8 mouse cellular contexts compared by ENCODE assay signal in the genomic region with DNA sequence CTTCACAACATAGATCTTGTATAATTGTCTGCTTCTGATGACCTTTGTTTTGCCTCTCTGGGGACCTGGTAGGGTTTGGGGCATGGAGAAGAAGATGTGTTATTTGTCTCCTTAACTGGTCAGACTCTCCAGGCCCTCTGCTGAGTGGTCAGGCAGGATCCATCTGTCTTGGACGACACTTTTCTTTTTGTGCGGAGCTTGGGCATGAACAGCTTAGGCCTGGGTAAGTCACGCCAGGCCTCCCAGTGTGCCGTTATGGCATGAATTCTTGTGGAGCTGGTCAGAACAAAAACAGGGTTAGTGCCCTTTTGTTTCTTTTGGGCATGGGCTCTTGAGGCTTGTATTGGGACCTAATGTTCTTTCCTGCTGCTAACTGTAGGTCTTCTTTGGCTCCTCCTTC.
DNase-seq lines count a peak whose midpoint lies in the region; ATAC-seq and TF ChIP-seq lines count a peak whose summit lies in the region.

No protein-coding gene starts in this region.

- H3K4me1 ChIP-seq in intestine, embryonic 14.5 days (replicated peaks; ENCODE audit: control insufficient read depth, insufficient read depth, low read length): peaks cover 55% of the 10 kb centered on the region
- H3K4me1 ChIP-seq in intestine, postnatal 0 days (replicated peaks; ENCODE audit: control insufficient read depth, insufficient read depth, low read length): no peaks in the 10 kb centered on the region
- H3K4me1 ChIP-seq in hindbrain, embryonic 14.5 days (replicated peaks; ENCODE audit: control insufficient read depth, insufficient read depth, low read length): peaks cover 37% of the 10 kb centered on the region

- no peak for DNase-seq in intestine, embryonic 14.5 days (ENCODE audit: low spot score)
- DNase-seq in Muller cell, postnatal 12 days (ENCODE audit: inconsistent ontology term): peak; percentile 60
- peak; percentile 70 to 78 for DNase-seq in cerebellum, postnatal 10 days
- DNase-seq in hindbrain, embryonic 14.5 days (ENCODE audit: low spot score): no peak
- DNase-seq in thymus, postnatal 25 days: no peak

- H3K9ac ChIP-seq in intestine, embryonic 14.5 days (ENCODE audit: low read length): no peak overlapping the region
- H3K9ac ChIP-seq in intestine, postnatal 0 days (ENCODE audit: low read depth, low read length): no peak overlapping the region
- H3K9ac ChIP-seq in hindbrain, embryonic 14.5 days: no peak overlapping the region

- no peaks in the 10 kb centered on the region for H3K36me3 ChIP-seq in intestine, embryonic 14.5 days (ENCODE audit: control insufficient read depth, insufficient read depth, low read length)
- H3K36me3 ChIP-seq in intestine, postnatal 0 days (ENCODE audit: control insufficient read depth, insufficient read depth): no peaks in the 10 kb centered on the region
- 0 out of 2 replicates have a peak, but pooled peaks cover 3% of the 10 kb centered on the region for H3K36me3 ChIP-seq in hindbrain, embryonic 14.5 days (replicated peaks; ENCODE audit: control insufficient read depth, insufficient read depth)

- no peak for ATAC-seq in intestine, embryonic 14.5 days (replicated peaks; ENCODE audit: low FRiP score, low TSS enrichment, low read depth)
- ATAC-seq in intestine, postnatal 0 days: no peak
- ATAC-seq in hindbrain, embryonic 14.5 days (ENCODE audit: low FRiP score): no peak
- ATAC-seq in frontal cortex, adult (ENCODE audit: low TSS enrichment): no peak
- ATAC-seq in inflammation-experienced regulatory T-cells, adult 6 months: no peak

- H3K4me3 ChIP-seq in intestine, embryonic 14.5 days (ENCODE audit: low read depth, low read length): no peak overlapping the region
- no peak overlapping the region for H3K4me3 ChIP-seq in intestine, postnatal 0 days (ENCODE audit: low read depth, low read length)
- no peak overlapping the region for H3K4me3 ChIP-seq in hindbrain, embryonic 14.5 days (replicated peaks; ENCODE audit: low read length)

- no peaks in the 10 kb centered on the region for H3K9me3 ChIP-seq in intestine, embryonic 14.5 days (ENCODE audit: control insufficient read depth, low read length)
- H3K9me3 ChIP-seq in intestine, postnatal 0 days (ENCODE audit: control insufficient read depth): no peaks in the 10 kb centered on the region
- H3K9me3 ChIP-seq in hindbrain, embryonic 14.5 days (ENCODE audit: control insufficient read depth, low read length): no peaks in the 10 kb centered on the region

- H3K27ac ChIP-seq in intestine, embryonic 14.5 days (ENCODE audit: low read depth): peak overlapping the region; percentile 88
- no peak overlapping the region; the same call in 1 of the 2 replicates for H3K27ac ChIP-seq in intestine, postnatal 0 days (ENCODE audit: low read depth, low read length)
- 0 out of 2 replicates have a peak overlapping the region, but pooled peaks have one; percentile 17 for H3K27ac ChIP-seq in hindbrain, embryonic 14.5 days

- H3K27me3 ChIP-seq in intestine, embryonic 14.5 days (replicated peaks; ENCODE audit: control insufficient read depth, insufficient read depth, low read length): no peaks in the 10 kb centered on the region
- H3K27me3 ChIP-seq in intestine, postnatal 0 days (replicated peaks; ENCODE audit: control insufficient read depth, insufficient read depth, low read length): no peaks in the 10 kb centered on the region
- no peaks in the 10 kb centered on the region for H3K27me3 ChIP-seq in hindbrain, embryonic 14.5 days (ENCODE audit: control insufficient read depth, insufficient read depth, low read length)

- TF ChIP-seq CTCF in intestine, postnatal 0 days (IDR thresholded peaks at IDR 0.05; ENCODE audit: low read depth): no peak

- no peak overlapping the region for H3K4me2 ChIP-seq in intestine, embryonic 14.5 days (ENCODE audit: low read length)
- H3K4me2 ChIP-seq in intestine, postnatal 0 days (replicated peaks; ENCODE audit: low read depth): no peak overlapping the region
- no peak overlapping the region for H3K4me2 ChIP-seq in hindbrain, embryonic 14.5 days (replicated peaks)

- WGBS in intestine, embryonic 14.5 days: 52% methylated on average over 4 of the region's 4 CpGs
- 75% methylated on average over 4 of the region's 4 CpGs for WGBS in intestine, postnatal 0 days
- WGBS in hindbrain, embryonic 14.5 days: 36% methylated on average over 4 of the region's 4 CpGs

Comparison
In these comparisons a context has a peak if more than half of its experiments do, and no peak if none do; other contexts are left out.
1. DNase-seq: peak in Muller cell, postnatal 12 days (single experiment) and cerebellum, postnatal 10 days (2 of 2); none in intestine, embryonic 14.5 days (single experiment), hindbrain, embryonic 14.5 days (single experiment) and thymus, postnatal 25 days (single experiment).